Mouse (Mus musculus): Measurements from ENCODE around the gene Khdc1c. TPM values are rescaled to one million over a fixed set of nuclear protein-coding genes. Genes with fewer than 3 reads are reported as not detected.

The Khdc1c gene
- polyA plus RNA-seq, 1 experiment from 2014 or later = not detected

- Histone ChIP-seq H3K27me3 (replicated peaks) (no peaks in the 10 kb centered on the region), H3K4me2 (no peak within 1 kb of the TSS), H3K27ac (replicated peaks) (no peak within 1 kb of the TSS), H3K4me3 (replicated peaks) (no peak within 1 kb of the TSS), H3K36me3 (no peaks in the 10 kb centered on the region), H3K9ac (replicated peaks) (no peak within 1 kb of the TSS), H3K9me3 (replicated peaks) (no peaks in the 10 kb centered on the region), H3K4me1 (no peaks in the 10 kb centered on the region)
- ATAC-seq (ENCODE audit: low FRiP score) = no peak
- WGBS = 85% methylated on average over 2 of the region's 2 CpGs
Observed at GRCm38 (mm10) chr1:21349341-21349740, 18.8 kb upstream of the Khdc1c start, which contains the start of gene Khdc1a. Khdc1a (plus strand) TSS chr1:21349641.

GRCm38 (mm10) chr1:21383256-21383655, 15.1 kb downstream of the Khdc1c start, which contains the start of gene Khdc1b:
Khdc1b (plus strand) TSS chr1:21383556.
- Histone ChIP-seq H3K9me3 (replicated peaks) (no peaks in the 10 kb centered on the region), H3K27ac (replicated peaks) (no peak within 1 kb of the TSS), H3K4me3 (replicated peaks) (no peak within 1 kb of the TSS), H3K9ac (replicated peaks) (no peak within 1 kb of the TSS), H3K27me3 (replicated peaks) (no peaks in the 10 kb centered on the region), H3K4me1 (no peaks in the 10 kb centered on the region), H3K36me3 (no peaks in the 10 kb centered on the region), H3K4me2 (no peak within 1 kb of the TSS)
- ATAC-seq (ENCODE audit: low FRiP score) = no peak
- WGBS = 91% methylated on average over 1 of the region's 1 CpGs

GRCm38 (mm10) chr1:21391138-21391671, 23.1 kb downstream of the Khdc1c start:
- WGBS = 65% methylated on average over 6 of the region's 6 CpGs
- no peak for ATAC-seq (ENCODE audit: low FRiP score)
- H3K27me3 ChIP-seq (replicated peaks) = no peaks in the 10 kb centered on the region

GRCm38 (mm10) chr1:21402804-21403203, 34.7 kb downstream of the Khdc1c start:
- Histone ChIP-seq H3K36me3 (no peaks in the 10 kb centered on the region), H3K9me3 (replicated peaks) (no peaks in the 10 kb centered on the region), H3K4me1 (no peaks in the 10 kb centered on the region), H3K9ac (replicated peaks) (no peak overlapping the region), H3K27me3 (replicated peaks) (no peaks in the 10 kb centered on the region), H3K4me2 (no peak overlapping the region), H3K27ac (replicated peaks) (no peak overlapping the region), H3K4me3 (replicated peaks) (no peak overlapping the region)
- 87% methylated on average over 8 of the region's 8 CpGs for WGBS
- no peak for ATAC-seq (ENCODE audit: low FRiP score)

More at GRCm38 (mm10) chr1:21391138-21391671, 23.1 kb downstream of the Khdc1c start:
- no peaks in the 10 kb centered on the region for H3K36me3 ChIP-seq
- no peak overlapping the region for H3K9ac ChIP-seq (replicated peaks)
- no peaks in the 10 kb centered on the region for H3K4me1 ChIP-seq
- no peak overlapping the region for H3K4me3 ChIP-seq (replicated peaks)
- no peak overlapping the region for H3K4me2 ChIP-seq
- no peak overlapping the region for H3K27ac ChIP-seq (replicated peaks)
- H3K9me3 ChIP-seq (replicated peaks) = no peaks in the 10 kb centered on the region

- no peak overlapping the region for H3K4me2 ChIP-seq
- no peak overlapping the region for H3K4me3 ChIP-seq (replicated peaks)
- peak; percentile 57; the same call in 1 of the 2 replicates for ATAC-seq (ENCODE audit: low FRiP score)
- H3K27me3 ChIP-seq (replicated peaks) = no peaks in the 10 kb centered on the region
- no peaks in the 10 kb centered on the region for H3K9me3 ChIP-seq (replicated peaks)
- H3K9ac ChIP-seq (replicated peaks) = no peak overlapping the region
- 24% methylated on average over 2 of the region's 2 CpGs for WGBS
- H3K4me1 ChIP-seq = peaks cover 9% of the 10 kb centered on the region
- H3K36me3 ChIP-seq = no peaks in the 10 kb centered on the region
- no peak overlapping the region for H3K27ac ChIP-seq (replicated peaks)
Observed at GRCm38 (mm10) chr1:21407266-21407665, 39.1 kb downstream of the Khdc1c start.

GRCm38 (mm10) chr1:21411331-21412196, 43.4 kb downstream of the Khdc1c start:
- Histone ChIP-seq H3K27ac (replicated peaks) (no peak overlapping the region; the same call in 1 of the 2 replicates), H3K4me2 (peak overlapping the region; percentile 18)
- ATAC-seq (ENCODE audit: low FRiP score) = peak; percentile 86

GRCm38 (mm10) chr1:21412197-21412555, 44.0 kb downstream of the Khdc1c start:
- WGBS = 86% methylated on average over 2 of the region's 2 CpGs
- no peak for ATAC-seq (ENCODE audit: low FRiP score)

More at GRCm38 (mm10) chr1:21411331-21412196, 43.4 kb downstream of the Khdc1c start:
- H3K36me3 ChIP-seq = no peaks in the 10 kb centered on the region
- no peaks in the 10 kb centered on the region for H3K27me3 ChIP-seq (replicated peaks)
- peaks cover 11% of the 10 kb centered on the region for H3K4me1 ChIP-seq
- WGBS = 49% methylated on average over 18 of the region's 18 CpGs
- H3K4me3 ChIP-seq (replicated peaks) = no peak overlapping the region
- no peaks in the 10 kb centered on the region for H3K9me3 ChIP-seq (replicated peaks)
- no peak overlapping the region for H3K9ac ChIP-seq (replicated peaks)

GRCm38 (mm10) chr1:21419370-21419769, 51.2 kb downstream of the Khdc1c start:
- no peaks in the 10 kb centered on the region for H3K27me3 ChIP-seq (replicated peaks)
- H3K4me1 ChIP-seq = no peaks in the 10 kb centered on the region
- no peaks in the 10 kb centered on the region for H3K36me3 ChIP-seq
- H3K4me3 ChIP-seq (replicated peaks) = no peak overlapping the region
- ATAC-seq (ENCODE audit: low FRiP score) = no peak
- H3K9ac ChIP-seq (replicated peaks) = no peak overlapping the region
- no peak overlapping the region for H3K27ac ChIP-seq (replicated peaks)
- H3K4me2 ChIP-seq = no peak overlapping the region
- no peaks in the 10 kb centered on the region for H3K9me3 ChIP-seq (replicated peaks)

More at GRCm38 (mm10) chr1:21412197-21412555, 44.0 kb downstream of the Khdc1c start:
- Histone ChIP-seq H3K4me2 (no peak overlapping the region), H3K4me3 (replicated peaks) (no peak overlapping the region), H3K27ac (replicated peaks) (no peak overlapping the region; the same call in 1 of the 2 replicates), H3K27me3 (replicated peaks) (no peaks in the 10 kb centered on the region), H3K9ac (replicated peaks) (no peak overlapping the region), H3K36me3 (no peaks in the 10 kb centered on the region), H3K4me1 (peaks cover 11% of the 10 kb centered on the region), H3K9me3 (replicated peaks) (no peaks in the 10 kb centered on the region)

Other genes starting within 250 kb of the Khdc1c start
- 18.9 and 22.6 TPM in 2 replicates for gene Tmem14a, start 149.8 kb upstream of the Khdc1c start, polyA plus RNA-seq (2015; fragmentation: Nextera tagmentation; extraction: Ambion mirVana)
- gene Gsta3, start 127.7 kb upstream of the Khdc1c start, polyA plus RNA-seq (2015; fragmentation: Nextera tagmentation; extraction: Ambion mirVana) = 0.68 and 1.6 TPM in 2 replicates
- 2.2 TPM in 1 of 2 replicates, not detected in the other for gene Khdc1a, start 18.7 kb upstream of the Khdc1c start, polyA plus RNA-seq (2015; fragmentation: Nextera tagmentation; extraction: Ambion mirVana)
- gene Khdc1b, start 15.2 kb downstream of the Khdc1c start, polyA plus RNA-seq (2015; fragmentation: Nextera tagmentation; extraction: Ambion mirVana) = not detected in 2 replicates